Mouse (Mus musculus) T-helper 1 cell (primary cell): ENCODE measurements around the gene Mlana.

Experiments used
- in situ Hi-C: fragments of 300-600 bp; cut with MboI, MseI; formaldehyde crosslinking; loops from one replicate; pipeline ENCODE4 v1.15.1; 2025; ENCODE audit warnings: high pct_unique_total_duplicates

The Mlana gene

GRCm38 (mm10) chr19:29675562-29676078, 22.0 kb upstream of the Mlana start:
- in situ Hi-C loops = no loop called here

GRCm38 (mm10) chr19:29676479-29677193, 21.0 kb upstream of the Mlana start:
- in situ Hi-C loops = no loop called here

GRCm38 (mm10) chr19:29678181-29678778, 19.3 kb upstream of the Mlana start:
- in situ Hi-C loops = no loop called here

DNA sequence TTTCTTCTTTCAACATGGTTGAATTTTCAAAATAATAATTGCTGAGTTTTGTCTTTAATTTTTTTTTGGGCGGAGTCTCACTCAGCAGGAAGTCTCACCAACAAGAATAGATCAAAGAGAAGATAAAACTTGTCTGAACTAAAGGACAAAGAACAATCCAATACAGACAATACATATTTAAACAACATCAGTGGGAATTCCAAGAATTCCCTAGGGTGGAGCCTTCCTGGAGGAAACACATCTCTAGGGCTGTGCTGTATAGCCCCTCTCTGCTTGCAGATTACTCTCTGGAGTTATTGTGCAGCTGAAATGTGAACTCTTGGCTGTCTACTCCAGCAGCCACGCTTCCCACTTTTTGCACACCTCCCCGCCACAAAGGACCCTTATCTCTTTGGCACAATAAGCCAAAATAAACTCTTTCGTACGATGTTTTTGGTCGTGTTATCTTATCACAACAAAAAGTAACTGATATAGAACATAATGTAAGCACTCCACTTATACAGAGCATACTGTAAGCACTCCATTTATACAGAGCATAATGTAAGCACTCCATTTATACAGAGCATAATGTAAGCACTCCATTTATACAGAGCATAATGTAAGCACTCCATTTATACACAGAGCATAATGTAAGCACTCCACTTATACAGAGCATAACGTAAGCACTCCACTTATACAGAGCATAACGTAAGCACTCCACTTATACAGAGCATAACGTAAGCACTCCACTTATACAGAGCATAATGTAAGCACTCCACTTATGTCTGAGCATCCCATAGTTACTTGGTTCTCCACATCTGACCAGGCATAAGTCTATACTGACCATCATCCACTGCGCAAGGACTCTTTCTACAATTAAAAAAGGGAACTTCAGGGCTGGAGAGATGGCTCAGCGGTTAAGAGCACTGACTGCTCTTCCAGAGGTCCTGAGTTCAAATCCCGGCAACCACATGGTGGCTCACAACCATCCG, 17.2 kb upstream of the Mlana start:
- in situ Hi-C loops = no loop called here

- in situ Hi-C loops = no loop called here
Observed at GRCm38 (mm10) chr19:29683844-29684540, 13.6 kb upstream of the Mlana start.

GRCm38 (mm10) chr19:29695071-29695470, 2.6 kb upstream of the Mlana start:
- in situ Hi-C loops = no loop called here

DNA sequence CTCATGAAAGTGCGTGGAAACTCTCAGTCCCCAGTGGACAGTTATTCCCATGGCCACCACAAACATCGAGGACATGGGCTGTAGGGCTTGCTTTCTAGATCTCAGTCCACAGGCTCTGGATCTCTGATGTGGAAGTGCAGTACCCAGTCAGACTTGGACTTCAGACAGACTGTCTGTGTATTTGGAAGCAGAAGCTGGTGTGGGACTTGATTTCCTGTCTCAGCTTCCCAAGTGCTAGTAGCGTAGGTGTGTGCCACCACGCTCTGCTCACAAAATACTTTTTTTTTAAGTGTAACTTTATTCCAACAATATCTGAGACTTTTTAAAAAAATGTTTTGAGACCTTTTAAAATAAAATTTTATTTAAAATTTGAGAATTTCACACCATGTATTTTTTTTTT, 1.3 kb upstream of the Mlana start:
- in situ Hi-C loops = no loop called here

DNA sequence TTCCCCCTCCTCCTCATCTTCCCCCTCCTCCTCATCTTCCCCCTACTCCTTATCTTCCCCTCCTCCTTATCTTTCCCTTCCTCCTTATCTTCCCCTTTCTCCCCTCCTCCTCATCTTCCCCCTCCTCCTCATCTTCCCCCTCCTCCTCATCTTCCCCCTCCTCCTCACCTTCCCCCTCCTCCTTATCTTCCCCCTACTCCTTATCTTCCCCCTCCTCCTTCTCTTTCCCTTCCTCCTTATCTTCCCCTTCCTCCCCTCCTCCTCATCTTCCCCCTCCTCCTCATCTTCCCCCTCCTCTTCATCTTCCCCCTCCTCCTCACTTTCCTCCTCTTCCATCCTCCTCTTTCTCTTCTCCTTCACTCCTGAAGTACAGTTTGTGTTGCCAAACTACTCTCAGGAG, 784 bp upstream of the Mlana start:
- in situ Hi-C loops = no loop called here

DNA sequence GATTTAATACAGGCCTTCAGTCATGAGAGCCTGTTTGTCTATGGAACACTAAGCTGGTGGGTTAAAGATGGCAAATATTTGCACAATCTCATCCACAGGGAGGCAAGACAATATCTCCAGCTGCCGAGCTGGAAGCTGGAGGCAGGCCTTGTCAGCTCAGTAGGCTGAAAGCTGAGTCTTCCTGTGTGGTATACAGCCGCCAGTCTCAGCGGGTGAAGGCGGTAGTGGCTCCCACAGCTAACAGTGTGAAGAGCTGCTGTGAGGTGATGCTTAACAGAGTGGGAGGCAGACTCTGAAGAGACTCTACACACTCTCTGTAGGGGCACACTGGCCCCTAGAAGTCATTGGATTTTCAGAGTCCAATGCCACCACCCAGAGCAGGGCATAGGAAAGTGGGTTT, 4.1 kb downstream of the Mlana start:
- in situ Hi-C loops = no loop called here

- in situ Hi-C loops = no loop called here
Observed at GRCm38 (mm10) chr19:29704436-29704835, 6.8 kb downstream of the Mlana start.

DNA sequence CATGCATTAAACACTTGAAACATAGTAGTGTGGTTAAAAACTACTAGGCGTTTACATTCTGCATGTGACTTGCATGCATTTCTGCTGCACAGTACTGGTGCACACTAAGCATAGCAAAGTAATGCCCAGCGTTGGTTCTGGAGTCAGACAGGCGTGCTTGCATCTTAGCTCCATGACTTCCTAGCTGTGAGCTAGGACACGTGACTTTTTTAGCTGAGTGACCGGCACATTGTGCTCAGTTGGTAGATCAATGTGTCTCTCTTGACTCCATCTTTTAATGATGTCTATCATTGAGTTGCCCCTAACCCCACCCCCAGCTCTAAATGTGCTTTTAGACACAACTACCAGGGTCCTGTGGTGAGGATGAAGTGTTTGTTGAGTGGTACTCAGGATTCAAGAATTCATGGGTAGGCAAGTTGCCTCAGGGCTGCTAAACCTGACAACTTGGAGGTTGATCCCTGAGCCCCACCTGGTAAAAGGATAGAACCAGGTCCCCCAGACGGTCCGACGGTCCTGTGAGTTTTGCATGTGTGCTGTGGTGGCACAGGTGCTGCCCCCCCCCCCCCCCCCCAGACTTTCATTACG, 9.8 kb downstream of the Mlana start:
- in situ Hi-C loops = no loop called here

GRCm38 (mm10) chr19:29708003-29708402, 10.4 kb downstream of the Mlana start:
- in situ Hi-C loops = no loop called here

- in situ Hi-C loops = no loop called here
Observed at GRCm38 (mm10) chr19:29708461-29708860, 10.8 kb downstream of the Mlana start.

DNA sequence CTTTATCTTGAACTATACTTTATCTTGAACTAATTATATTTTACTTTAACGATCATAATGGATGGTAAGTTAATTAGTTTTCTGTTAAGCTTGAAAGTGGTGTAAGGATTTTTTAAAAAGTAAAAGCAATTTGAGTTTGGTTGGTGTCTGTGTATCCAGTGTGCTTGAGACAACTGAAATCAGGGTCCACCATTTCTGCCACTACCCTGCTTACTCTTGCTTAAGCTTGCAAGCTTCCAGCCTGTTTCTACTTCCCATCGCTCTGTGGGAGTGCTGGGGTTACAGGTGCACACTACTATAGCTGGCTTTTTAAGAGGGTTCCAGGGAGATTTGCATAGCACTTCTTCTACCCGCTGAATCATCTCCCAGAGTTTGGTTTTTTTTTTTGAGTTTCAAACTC, 11.8 kb downstream of the Mlana start:
- in situ Hi-C loops = no loop called here

- in situ Hi-C loops = no loop called here
Observed at GRCm38 (mm10) chr19:29713451-29713850, 15.8 kb downstream of the Mlana start.

DNA sequence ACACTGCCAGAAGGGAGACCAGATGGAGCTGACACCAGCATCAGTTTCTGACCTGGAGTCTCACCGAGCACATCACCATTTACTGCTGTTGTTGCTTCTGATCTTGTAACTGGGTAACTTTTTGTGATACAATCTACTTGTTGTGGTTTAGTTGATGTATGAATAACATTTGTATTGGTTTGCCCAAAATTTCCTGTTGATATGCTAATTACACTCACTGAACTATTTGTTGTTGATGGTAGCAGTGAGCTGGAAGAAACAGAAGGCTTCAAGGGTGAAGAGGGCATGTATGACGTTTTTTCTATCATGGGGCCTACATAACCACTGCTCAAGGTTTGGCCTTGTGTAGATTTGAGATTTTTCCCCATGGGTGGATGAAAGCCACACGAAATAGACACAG, 20.2 kb downstream of the Mlana start:
- in situ Hi-C loops = no loop called here

DNA sequence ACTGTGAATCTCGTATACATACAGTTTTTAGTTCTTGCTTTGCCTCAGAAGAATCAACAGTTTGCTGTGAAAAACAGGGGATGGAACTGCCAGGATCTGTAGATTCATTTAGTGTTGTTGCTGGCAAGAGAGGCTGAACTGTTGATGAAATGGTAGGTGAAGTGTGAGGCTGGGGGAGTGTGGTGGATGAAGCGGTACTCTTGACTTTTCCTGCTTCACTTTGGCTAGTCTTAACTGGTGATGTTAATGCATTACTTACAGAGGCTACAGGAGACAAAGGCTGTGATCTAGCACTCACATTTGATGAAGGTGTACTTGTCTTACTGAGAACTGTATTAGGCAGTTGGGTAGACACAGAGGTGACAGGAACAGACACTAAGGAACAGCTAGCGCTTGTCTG, 20.9 kb downstream of the Mlana start:
- in situ Hi-C loops = no loop called here

- in situ Hi-C loops = no loop called here
Observed at GRCm38 (mm10) chr19:29735421-29735820, 37.8 kb downstream of the Mlana start.

DNA sequence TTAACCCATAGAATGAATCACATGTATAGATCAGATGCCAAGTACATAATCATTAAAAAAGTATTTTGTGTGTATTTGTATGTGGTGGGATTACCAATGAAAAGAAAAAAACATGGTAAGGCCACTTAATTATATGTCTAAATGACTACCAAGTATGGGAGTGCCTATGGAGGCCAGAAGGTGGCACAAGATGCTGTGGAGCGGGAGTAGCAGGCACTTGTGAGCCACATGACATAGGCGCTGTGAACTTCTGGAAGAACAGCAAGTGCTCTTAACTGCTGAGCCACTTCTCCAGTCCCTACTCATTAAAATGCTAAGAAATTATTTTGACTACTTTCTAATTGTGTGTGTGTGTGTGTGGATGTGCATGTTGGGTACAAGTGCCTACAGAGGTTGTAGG, 42.0 kb downstream of the Mlana start:
- in situ Hi-C loops = no loop called here

- in situ Hi-C loops = no loop called here
Observed at GRCm38 (mm10) chr19:29740661-29741060, 43.0 kb downstream of the Mlana start.

- in situ Hi-C loops = no loop called here
Observed at GRCm38 (mm10) chr19:29743531-29743930, 45.9 kb downstream of the Mlana start.
